Mouse (Mus musculus): ENCODE results near the gene Tmcc3. TPM values are rescaled to one million over a fixed set of nuclear protein-coding genes. Genes with fewer than 3 reads are reported as not detected.

The Tmcc3 gene
- polyA plus RNA-seq, 1 experiment from 2014 or later = 7.8 TPM

- H3K27me3 ChIP-seq = peaks cover 3% of the 10 kb centered on the region; the same call in 1 of the 2 replicates
- WGBS = 59% methylated on average over 3 of the region's 3 CpGs
- no peak within 1 kb of the TSS for H3K4me2 ChIP-seq
These were observed 13.3 kb upstream of the Tmcc3 start, which contains the start of gene Gm4792 for GRCm38 (mm10) chr10:94298471-94298870. Gene Gm4792 (minus strand): TSS chr10:94298703.

DNA sequence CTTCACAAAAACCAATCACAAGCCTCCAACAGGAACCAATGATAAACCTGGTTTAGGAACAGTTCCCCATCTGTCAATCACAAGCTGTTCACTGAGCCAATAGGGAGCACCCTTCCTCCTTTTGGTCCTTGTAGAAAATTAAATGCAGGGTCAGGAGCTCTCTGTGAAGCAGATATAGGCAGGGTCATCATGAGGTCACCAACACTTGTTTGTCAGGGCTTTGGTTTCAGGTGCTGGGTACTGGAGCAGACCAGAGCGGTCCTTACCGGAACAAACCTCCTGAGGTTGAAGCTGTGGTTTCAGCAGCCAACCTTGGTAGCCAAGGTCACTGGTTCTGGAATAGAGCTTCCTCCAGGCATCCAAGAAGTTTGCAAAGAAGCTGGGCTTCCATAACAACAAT is 12.4 kb upstream of the Tmcc3 start:
- 78% methylated on average over 2 of the region's 2 CpGs for WGBS
- Histone ChIP-seq H3K9ac (no peak overlapping the region), H3K4me3 (replicated peaks) (no peak overlapping the region), H3K27me3 (peaks cover 3% of the 10 kb centered on the region; the same call in 1 of the 2 replicates), H3K4me2 (no peak overlapping the region), H3K36me3 (no peaks in the 10 kb centered on the region), H3K27ac (no peak overlapping the region), H3K4me1 (no peaks in the 10 kb centered on the region), H3K9me3 (replicated peaks) (no peaks in the 10 kb centered on the region)
- no peak for ATAC-seq (replicated peaks; ENCODE audit: low FRiP score)

More at GRCm38 (mm10) chr10:94298471-94298870, 13.3 kb upstream of the Tmcc3 start, which contains the start of gene Gm4792:
- H3K9me3 ChIP-seq (replicated peaks) = no peaks in the 10 kb centered on the region
- H3K9ac ChIP-seq = no peak within 1 kb of the TSS
- ATAC-seq (replicated peaks; ENCODE audit: low FRiP score) = no peak
- H3K4me1 ChIP-seq = no peaks in the 10 kb centered on the region
- H3K36me3 ChIP-seq = no peaks in the 10 kb centered on the region
- H3K4me3 ChIP-seq (replicated peaks) = no peak within 1 kb of the TSS
- H3K27ac ChIP-seq = no peak within 1 kb of the TSS

DNA sequence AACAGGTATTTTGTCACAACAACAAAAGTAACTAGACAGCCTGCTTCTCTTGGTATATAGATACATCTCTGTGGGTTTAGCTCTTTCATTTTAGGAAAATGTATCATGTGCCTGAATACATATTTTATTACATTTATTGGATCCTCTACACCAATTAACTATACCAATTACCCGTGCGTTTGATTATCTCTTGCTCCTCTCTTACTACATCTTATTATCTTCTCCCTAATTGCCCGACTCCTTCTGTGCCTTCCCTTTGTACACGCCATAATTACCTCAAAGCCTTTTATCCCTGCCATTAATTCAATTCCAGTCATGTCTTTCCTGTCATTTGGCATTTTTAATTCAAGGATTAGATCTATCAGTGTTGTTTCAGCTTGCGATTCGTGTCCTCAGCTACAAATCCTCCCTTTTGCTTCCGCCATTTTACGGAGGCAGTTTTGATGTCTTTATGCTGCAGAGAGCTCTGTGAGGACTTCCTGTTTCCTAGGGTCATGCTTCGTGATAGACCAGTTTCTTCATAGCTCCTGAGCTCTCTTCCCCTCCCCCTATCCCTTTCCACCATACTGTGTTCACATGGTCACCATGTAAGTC is 7.6 kb upstream of the Tmcc3 start:
- Histone ChIP-seq H3K4me2 (no peak overlapping the region), H3K36me3 (no peaks in the 10 kb centered on the region), H3K4me3 (replicated peaks) (no peak overlapping the region), H3K27ac (no peak overlapping the region), H3K4me1 (no peaks in the 10 kb centered on the region), H3K27me3 (no peaks in the 10 kb centered on the region), H3K9ac (no peak overlapping the region), H3K9me3 (replicated peaks) (no peaks in the 10 kb centered on the region)
- 78% methylated on average over 9 of the region's 9 CpGs for WGBS
- ATAC-seq (replicated peaks; ENCODE audit: low FRiP score) = no peak

- H3K4me3 ChIP-seq (replicated peaks) = no peak overlapping the region
- H3K36me3 ChIP-seq = no peaks in the 10 kb centered on the region
- no peaks in the 10 kb centered on the region for H3K4me1 ChIP-seq
- H3K9ac ChIP-seq = no peak overlapping the region
- 56% methylated on average over 5 of the region's 5 CpGs for WGBS
- no peak overlapping the region for H3K4me2 ChIP-seq
- no peaks in the 10 kb centered on the region for H3K9me3 ChIP-seq (replicated peaks)
- H3K27me3 ChIP-seq = peaks cover 6% of the 10 kb centered on the region
- no peak overlapping the region for H3K27ac ChIP-seq
- no peak for ATAC-seq (replicated peaks; ENCODE audit: low FRiP score)
These were observed 6.2 kb upstream of the Tmcc3 start for GRCm38 (mm10) chr10:94305526-94305925.

DNA sequence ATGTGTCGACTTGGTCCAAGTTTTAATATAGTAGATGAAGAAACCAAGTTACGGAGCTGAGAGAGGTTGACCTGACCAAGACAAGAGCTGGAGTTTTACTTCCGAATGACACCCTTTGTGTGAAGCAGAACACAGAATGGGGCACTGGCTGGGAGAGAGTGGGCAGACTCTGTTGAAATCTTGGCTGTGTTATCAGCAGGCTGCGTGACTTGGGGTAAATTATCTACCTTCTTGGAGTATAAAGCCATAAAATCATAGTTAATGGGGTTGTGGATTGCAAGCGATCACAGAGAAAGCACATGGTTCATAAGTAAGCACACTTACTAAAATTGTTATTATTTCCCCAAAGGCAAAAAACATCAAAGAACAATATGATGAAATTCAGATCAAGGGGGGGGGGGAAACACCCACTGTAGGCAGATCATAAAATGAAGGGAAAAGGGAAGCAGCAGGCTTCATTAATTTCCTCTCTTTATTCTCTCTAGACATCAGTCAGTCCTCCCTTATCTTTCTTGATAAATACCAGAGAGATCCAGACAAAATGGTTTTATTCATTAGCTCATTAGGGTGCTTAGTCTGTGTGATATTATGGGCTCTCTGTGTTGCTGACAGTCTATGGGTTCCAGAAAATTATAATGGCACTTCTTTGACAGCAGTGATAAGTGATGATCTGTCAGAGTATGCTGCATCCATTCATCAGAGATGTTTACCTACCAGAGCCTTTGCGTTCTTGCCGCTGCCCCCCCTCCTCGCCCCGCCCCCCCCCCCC is 1.1 kb upstream of the Tmcc3 start:
- Histone ChIP-seq H3K4me2 (no peak overlapping the region), H3K4me1 (peaks cover 15% of the 10 kb centered on the region), H3K27ac (no peak overlapping the region), H3K4me3 (replicated peaks) (no peak overlapping the region), H3K27me3 (peaks cover 40% of the 10 kb centered on the region), H3K9ac (no peak overlapping the region), H3K36me3 (no peaks in the 10 kb centered on the region), H3K9me3 (replicated peaks) (no peaks in the 10 kb centered on the region)
- 52% methylated on average over 8 of the region's 9 CpGs for WGBS
- no peak for ATAC-seq (replicated peaks; ENCODE audit: low FRiP score)

- H3K4me1 ChIP-seq = peaks cover 15% of the 10 kb centered on the region
- H3K4me3 ChIP-seq (replicated peaks) = peak overlapping the region; percentile 52
These were observed 412 bp downstream of the Tmcc3 start for GRCm38 (mm10) chr10:94312007-94312715.

GRCm38 (mm10) chr10:94313146-94313545 is 1.4 kb downstream of the Tmcc3 start:
- H3K9me3 ChIP-seq (replicated peaks) = no peaks in the 10 kb centered on the region
- no peak overlapping the region for H3K4me3 ChIP-seq (replicated peaks)
- no peak overlapping the region for H3K4me2 ChIP-seq
- no peak overlapping the region for H3K9ac ChIP-seq
- H3K27me3 ChIP-seq = peaks cover 40% of the 10 kb centered on the region
- 89% methylated on average over 4 of the region's 4 CpGs for WGBS
- H3K4me1 ChIP-seq = peaks cover 15% of the 10 kb centered on the region
- ATAC-seq (replicated peaks; ENCODE audit: low FRiP score) = no peak
- H3K27ac ChIP-seq = no peak overlapping the region
- no peaks in the 10 kb centered on the region for H3K36me3 ChIP-seq

More at GRCm38 (mm10) chr10:94312007-94312715, 412 bp downstream of the Tmcc3 start:
- WGBS = under 1% methylated on average over 44 of the region's 45 CpGs
- H3K9me3 ChIP-seq (replicated peaks) = no peaks in the 10 kb centered on the region
- peaks cover 40% of the 10 kb centered on the region for H3K27me3 ChIP-seq
- ATAC-seq (replicated peaks; ENCODE audit: low FRiP score) = peak; percentile 67
- peak overlapping the region; percentile 96 for H3K4me2 ChIP-seq
- peak overlapping the region; percentile 42 for H3K9ac ChIP-seq
- no peaks in the 10 kb centered on the region for H3K36me3 ChIP-seq
- no peak overlapping the region for H3K27ac ChIP-seq

DNA sequence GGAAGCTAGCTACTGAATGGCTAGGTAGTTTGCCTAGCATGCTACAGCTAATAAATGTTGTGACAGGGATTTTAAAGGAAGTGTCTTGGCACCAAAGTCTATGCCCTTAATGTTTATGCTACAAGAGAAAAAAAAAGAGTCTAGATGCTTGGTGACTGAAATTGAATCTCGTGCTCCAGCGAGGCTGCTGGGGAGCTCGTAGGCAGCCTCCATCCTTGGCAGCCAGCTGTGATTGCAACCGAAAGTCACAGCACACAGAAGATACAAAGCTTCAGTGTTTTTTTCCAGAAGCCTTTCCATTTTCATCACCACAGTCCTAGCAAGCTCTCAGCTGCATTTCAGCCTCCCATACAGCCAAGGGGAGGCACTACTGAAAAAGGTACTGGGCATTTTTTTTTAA is 6.8 kb downstream of the Tmcc3 start:
- H3K9me3 ChIP-seq (replicated peaks) = no peaks in the 10 kb centered on the region
- no peak overlapping the region for H3K4me3 ChIP-seq (replicated peaks)
- no peak for ATAC-seq (replicated peaks; ENCODE audit: low FRiP score)
- WGBS = 43% methylated on average over 4 of the region's 4 CpGs
- H3K27me3 ChIP-seq = peaks cover 5% of the 10 kb centered on the region; the same call in 1 of the 2 replicates
- no peak overlapping the region for H3K27ac ChIP-seq
- no peak overlapping the region for H3K4me2 ChIP-seq
- no peak overlapping the region for H3K9ac ChIP-seq
- H3K36me3 ChIP-seq = no peaks in the 10 kb centered on the region
- H3K4me1 ChIP-seq = no peaks in the 10 kb centered on the region

- Histone ChIP-seq H3K4me2 (no peak overlapping the region), H3K27me3 (no peaks in the 10 kb centered on the region), H3K9me3 (replicated peaks) (no peaks in the 10 kb centered on the region), H3K27ac (no peak overlapping the region), H3K9ac (no peak overlapping the region), H3K4me3 (replicated peaks) (no peak overlapping the region), H3K36me3 (no peaks in the 10 kb centered on the region), H3K4me1 (peaks cover 8% of the 10 kb centered on the region)
- WGBS = 28% methylated on average over 5 of the region's 5 CpGs
- peak; percentile 54 for ATAC-seq (replicated peaks; ENCODE audit: low FRiP score)
These were observed 18.2 kb downstream of the Tmcc3 start for GRCm38 (mm10) chr10:94329962-94330361.

GRCm38 (mm10) chr10:94332358-94333137 is 20.8 kb downstream of the Tmcc3 start:
- Histone ChIP-seq H3K36me3 (no peaks in the 10 kb centered on the region), H3K4me3 (replicated peaks) (no peak overlapping the region), H3K9ac (no peak overlapping the region), H3K4me2 (no peak overlapping the region), H3K4me1 (peaks cover 10% of the 10 kb centered on the region), H3K9me3 (replicated peaks) (no peaks in the 10 kb centered on the region), H3K27me3 (no peaks in the 10 kb centered on the region), H3K27ac (no peak overlapping the region)
- WGBS = 73% methylated on average over 16 of the region's 16 CpGs
- ATAC-seq (replicated peaks; ENCODE audit: low FRiP score) = no peak

DNA sequence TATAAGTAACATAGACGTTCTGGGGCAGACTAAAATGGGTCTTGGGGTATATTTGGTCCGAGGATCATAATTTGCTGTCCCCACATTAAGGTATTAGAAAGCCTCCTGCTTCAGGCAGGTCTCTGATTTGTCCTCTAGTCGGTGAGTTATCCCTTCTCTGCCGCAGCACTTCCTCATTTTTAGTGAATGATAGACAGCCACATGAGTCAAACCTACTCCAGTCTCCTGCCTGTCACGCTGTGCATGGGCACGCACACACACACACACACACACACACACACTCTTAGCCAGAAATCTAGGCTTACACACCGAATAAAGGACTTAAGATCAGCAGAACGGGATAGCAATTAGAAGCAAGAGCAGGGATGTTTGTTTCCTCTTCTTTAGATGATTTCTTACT is 21.6 kb downstream of the Tmcc3 start:
- no peak overlapping the region for H3K4me3 ChIP-seq (replicated peaks)
- ATAC-seq (replicated peaks; ENCODE audit: low FRiP score) = no peak
- no peak overlapping the region for H3K27ac ChIP-seq
- H3K4me2 ChIP-seq = no peak overlapping the region
- H3K4me1 ChIP-seq = peaks cover 10% of the 10 kb centered on the region
- WGBS = 88% methylated on average over 8 of the region's 8 CpGs
- no peaks in the 10 kb centered on the region for H3K36me3 ChIP-seq
- H3K27me3 ChIP-seq = no peaks in the 10 kb centered on the region
- no peak overlapping the region for H3K9ac ChIP-seq
- no peaks in the 10 kb centered on the region for H3K9me3 ChIP-seq (replicated peaks)

Data from kidney, embryonic 15.5 days (tissue).